Mouse (Mus musculus): ENCODE results near the gene Cyp2c29. TPM values are rescaled to one million over a fixed set of nuclear protein-coding genes. Genes with fewer than 3 reads are reported as not detected.

Gene Cyp2c29
- polyA plus RNA-seq (2017; shearing (Covaris generic)): under 1 TPM; 0.16 to 0.69 TPM

GRCm38 (mm10) chr19:39269105-39269504 lies at the start of gene Cyp2c29:
Cyp2c29 (plus strand) TSS chr19:39269405.

Other genes with a start within 250 kb of the Cyp2c29 start
- gene Cyp2c65, start 208.4 kb upstream of the Cyp2c29 start, polyA plus RNA-seq (2017; shearing (Covaris generic)): under 1 TPM in 1 of 2 experiments, not detected in 1; 0.16 TPM
- under 1 TPM; 0.13 to 0.27 TPM for gene Cyp2c66, start 155.5 kb upstream of the Cyp2c29 start, polyA plus RNA-seq (2017; shearing (Covaris generic))
- under 1 TPM; 0.08 to 0.51 TPM for gene Cyp2c38, start 193.7 kb downstream of the Cyp2c29 start, polyA plus RNA-seq (2017; shearing (Covaris generic))
- gene Cyp2c39, start 241.5 kb downstream of the Cyp2c29 start, polyA plus RNA-seq (2017; shearing (Covaris generic)): under 1 TPM in 1 of 2 experiments, not detected in 1; 0.14 TPM

Measured in inflammation-experienced regulatory T-cells (primary cell).